Mouse (Mus musculus) kidney, adult 2 months (tissue): ENCODE results near the gene Mccc1. TPM values are rescaled to one million over a fixed set of nuclear protein-coding genes. Genes with fewer than 3 reads are reported as not detected.

Experiments used
- DNase-seq: peaks from one replicate; pipeline ENCODE4 v3.0.0; 2021
- H3K27ac ChIP-seq: fragments of 200-500 bp; 2 replicates; pipeline ENCODE4 v1.5.1; 2012; ENCODE audit warnings: low read depth, low read length, control low read depth, inconsistent platforms; ENCODE audit not compliant: insufficient read depth
- H3K27me3 ChIP-seq: fragments of 200-500 bp; replicated peaks from 2 replicates; pipeline ENCODE4 v1.6.1; 2012; ENCODE audit warnings: mild to moderate bottlenecking, moderate library complexity, low read length, inconsistent platforms; ENCODE audit not compliant: control insufficient read depth, insufficient read depth
- H3K36me3 ChIP-seq: fragments of 200-500 bp; 2 replicates; pipeline ENCODE4 v1.6.1; 2012; ENCODE audit warnings: mild to moderate bottlenecking, moderate library complexity, low read length, inconsistent platforms; ENCODE audit not compliant: control insufficient read depth, insufficient read depth
- H3K4me1 ChIP-seq: fragments of 200-500 bp; 2 replicates; pipeline ENCODE4 v1.6.1; 2011; ENCODE audit warnings: low read length; ENCODE audit not compliant: control insufficient read depth, insufficient read depth
- H3K4me3 ChIP-seq: fragments of 200-500 bp; 2 replicates; pipeline ENCODE4 v1.5.1; 2011; ENCODE audit warnings: mild to moderate bottlenecking, low read depth, low read length, control low read depth; ENCODE audit not compliant: insufficient read depth
- CTCF ChIP-seq: fragments of 200-500 bp; conservative IDR thresholded peaks from 2 replicates; pipeline ENCODE4 v1.5.1; 2011; ENCODE audit warnings: low read depth, mild to moderate bottlenecking, control low read depth, low read length, moderate library complexity, mixed read lengths; ENCODE audit not compliant: insufficient read depth, insufficient read length
- POLR2A ChIP-seq: fragments of 200-500 bp; IDR thresholded peaks from one replicate; pipeline ENCODE4 v1.6.1; 2011; ENCODE audit warnings: low read depth, low read length, control low read depth
- WGBS: fragments of 180-500 bp; shearing (Covaris S2); methylation state at CpG from one replicate; pipeline ENCODE4 v1.1.7; 2018; 5-methylcytosine and 5-hydroxymethylcytosine counted together
- polyA plus RNA-seq: library from polyadenylated mRNA; depleted of rRNA; stranded (reverse); fragments of >200 nt; gene quantifications from 2 replicates; pipeline ENCODE4 v1.2.3, GENCODE M21; 2012; rRNA removed

Gene Mccc1
- polyA plus RNA-seq, 1 experiment: 73.7 TPM

GRCm38 (mm10) chr3:35922522-35922921 lies 78.0 kb downstream of the Mccc1 start:
- H3K4me3 ChIP-seq: no peak overlapping the region
- no peak overlapping the region for H3K27ac ChIP-seq
- 64% methylated on average over 4 of the region's 4 CpGs for WGBS
- H3K4me1 ChIP-seq: peaks cover 15% of the 10 kb centered on the region; the same call in 1 of the 2 replicates
- H3K36me3 ChIP-seq: no peaks in the 10 kb centered on the region; the same call in 1 of the 2 replicates
- DNase-seq: no peak
- H3K27me3 ChIP-seq: no peaks in the 10 kb centered on the region
- TF ChIP-seq CTCF: no peak
- TF ChIP-seq POLR2A: no peak

DNA sequence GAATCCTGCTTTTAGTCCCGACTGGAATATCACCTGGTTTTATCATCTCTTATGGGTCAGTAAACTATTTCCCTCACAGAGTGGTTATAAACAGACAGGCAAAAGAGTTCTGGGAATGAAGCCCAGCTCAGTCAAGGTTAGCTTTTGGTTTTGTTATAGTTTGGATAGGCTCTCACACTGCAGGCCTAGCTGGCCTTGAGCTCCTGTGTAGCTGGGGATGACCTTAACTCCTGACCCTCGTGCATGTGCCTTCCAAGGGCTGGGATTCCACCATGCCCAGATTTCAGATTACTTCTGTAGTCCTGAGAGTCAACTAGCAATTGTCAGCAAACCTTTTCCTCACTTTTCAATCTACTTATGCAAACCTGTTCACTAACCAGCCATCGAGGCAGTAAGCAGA lies 82.2 kb downstream of the Mccc1 start:
- Histone ChIP-seq H3K4me1 (peaks cover 5% of the 10 kb centered on the region; the same call in 1 of the 2 replicates), H3K27me3 (no peaks in the 10 kb centered on the region), H3K4me3 (no peak overlapping the region), H3K27ac (no peak overlapping the region), H3K36me3 (no peaks in the 10 kb centered on the region; the same call in 1 of the 2 replicates)
- 70% methylated on average over 3 of the region's 3 CpGs for WGBS
- DNase-seq: no peak
- TF ChIP-seq CTCF: no peak
- no peak for TF ChIP-seq POLR2A

Other genes with a start within 250 kb of the Mccc1 start
- 19.2 and 21.9 TPM in 2 replicates for gene Atp11b, start 246.6 kb downstream of the Mccc1 start, polyA plus RNA-seq
- 8.2 and 11.9 TPM in 2 replicates for gene Dcun1d1, start 63.2 kb downstream of the Mccc1 start, polyA plus RNA-seq
- 0.05 TPM in 2 replicates for gene Ccdc144b, start 52.9 kb upstream of the Mccc1 start, polyA plus RNA-seq
- gene Acad9, start 65.3 kb upstream of the Mccc1 start, polyA plus RNA-seq: 41.1 and 45.5 TPM in 2 replicates
- gene D3Ertd254e, start 150.3 kb upstream of the Mccc1 start, polyA plus RNA-seq: 1.0 and 1.3 TPM in 2 replicates
- not detected in 2 replicates for gene Qrfpr, start 221.6 kb upstream of the Mccc1 start, polyA plus RNA-seq